Mouse (Mus musculus) lung, adult 2 months (tissue): ENCODE results near the gene Tsnaxip1.

Experiments used
- CTCF ChIP-seq: fragments of 200-500 bp; IDR thresholded peaks from 2 replicates; pipeline ENCODE4 v1.5.1; 2011; ENCODE audit warnings: mild to moderate bottlenecking, low read length, control low read depth; ENCODE audit not compliant: insufficient read depth
- POLR2A ChIP-seq: fragments of 200-500 bp; IDR thresholded peaks from 2 replicates; pipeline ENCODE4 v1.6.1; 2011; ENCODE audit warnings: low read depth, mild to moderate bottlenecking, control low read depth, low read length, borderline replicate concordance; ENCODE audit errors: extremely low read depth

GRCm38 (mm10) chr8:105788927-105789326 lies 38.6 kb upstream of the Tsnaxip1 start:
- TF ChIP-seq CTCF (no peak), POLR2A (no peak)
